Comparison of ENCODE assay signal across 8 mouse cellular contexts in genomic region chr14:19977271-19978024, GRCm38 (mm10). TPM values are rescaled to one million over a fixed set of nuclear protein-coding genes. Genes with fewer than 3 reads are reported as not detected.
DNase-seq lines count a peak whose midpoint lies in the region; ATAC-seq and TF ChIP-seq lines count a peak whose summit lies in the region.

Gng2 (minus strand) TSS chr14:19977627.

- TF ChIP-seq CTCF in spleen, adult 2 months (IDR thresholded peaks at IDR 0.05; ENCODE audit: extremely low read depth, insufficient read depth, insufficient read length, insufficient replicate concordance) = no peak

- H3K36me3 ChIP-seq in spleen, adult 2 months (ENCODE audit: control insufficient read depth, insufficient read depth, low read length) = no peaks in the 10 kb centered on the region
- no peaks in the 10 kb centered on the region for H3K36me3 ChIP-seq in heart, embryonic 12.5 days
- H3K36me3 ChIP-seq in midbrain, embryonic 13.5 days = no peaks in the 10 kb centered on the region

- peak within 1 kb of the TSS; percentile 70 for H3K4me3 ChIP-seq in spleen, adult 2 months (ENCODE audit: extremely low read depth, insufficient read depth, insufficient read length)
- peak within 1 kb of the TSS; percentile 63 for H3K4me3 ChIP-seq in heart, embryonic 12.5 days
- H3K4me3 ChIP-seq in midbrain, embryonic 13.5 days (replicated peaks) = peak within 1 kb of the TSS; percentile 64

- TF ChIP-seq POLR2A in spleen, adult 2 months (IDR thresholded peaks at IDR 0.05; ENCODE audit: low read depth, low read length) = no peak

- H3K27ac ChIP-seq in spleen, adult 2 months (ENCODE audit: insufficient read depth, low read length) = peak within 1 kb of the TSS; percentile 76
- H3K27ac ChIP-seq in heart, embryonic 12.5 days (ENCODE audit: poor library complexity, severe bottlenecking) = peak within 1 kb of the TSS; percentile 30
- H3K27ac ChIP-seq in midbrain, embryonic 13.5 days = peak within 1 kb of the TSS; percentile 98

- H3K4me2 ChIP-seq in heart, embryonic 12.5 days = peak within 1 kb of the TSS; percentile 89
- peak within 1 kb of the TSS; percentile 63 for H3K4me2 ChIP-seq in midbrain, embryonic 13.5 days (replicated peaks)

- H3K9ac ChIP-seq in heart, embryonic 12.5 days = peak within 1 kb of the TSS; percentile 77
- peak within 1 kb of the TSS; percentile 85 for H3K9ac ChIP-seq in midbrain, embryonic 13.5 days (replicated peaks)

- peak; percentile 43 for ATAC-seq in heart, embryonic 12.5 days (ENCODE audit: insufficient number of reproducible peaks, low FRiP score)
- ATAC-seq in midbrain, embryonic 13.5 days = peak; percentile 65

- H3K4me1 ChIP-seq in spleen, adult 2 months (ENCODE audit: control insufficient read depth, insufficient read depth, insufficient read length) = peaks cover 9% of the 10 kb centered on the region
- H3K4me1 ChIP-seq in heart, embryonic 12.5 days (replicated peaks) = peaks cover 20% of the 10 kb centered on the region
- peaks cover 44% of the 10 kb centered on the region for H3K4me1 ChIP-seq in midbrain, embryonic 13.5 days (replicated peaks)

- no peaks in the 10 kb centered on the region for H3K9me3 ChIP-seq in heart, embryonic 12.5 days (replicated peaks)
- no peaks in the 10 kb centered on the region for H3K9me3 ChIP-seq in midbrain, embryonic 13.5 days

- no peaks in the 10 kb centered on the region for H3K27me3 ChIP-seq in spleen, adult 2 months (ENCODE audit: control insufficient read depth, insufficient read depth, low read length)
- no peaks in the 10 kb centered on the region for H3K27me3 ChIP-seq in heart, embryonic 12.5 days (replicated peaks)
- no peaks in the 10 kb centered on the region for H3K27me3 ChIP-seq in midbrain, embryonic 13.5 days

- 52% methylated on average over 15 of the region's 15 CpGs for WGBS in spleen, adult 2 months
- 11% methylated on average over 15 of the region's 15 CpGs for WGBS in heart, embryonic 12.5 days
- 5% methylated on average over 15 of the region's 15 CpGs for WGBS in midbrain, embryonic 13.5 days

- no peak for DNase-seq in adrenal gland, adult 18-20 months (ENCODE audit: low spot score in 2 of 2)
- no peak for DNase-seq in adrenal gland, adult (ENCODE audit: inconsistent age in 2 of 2, low spot score in 1 of 2)
- DNase-seq in spleen, adult 2 months (ENCODE audit: low read depth in 1 of 2, low spot score in 2 of 2) = no peak
- DNase-seq in spleen, postnatal 36 days (ENCODE audit: low spot score in 2 of 2) = no peak
- no peak for DNase-seq in layer of hippocampus, postnatal 14 days (ENCODE audit: low spot score in 2 of 2)
- no peak for DNase-seq in urinary bladder, postnatal 25 days (ENCODE audit: low spot score)

RNA-seq across cellular contexts. Expression of gene Gng2, which starts in this region (rescaled TPM):
- total RNA-seq in adrenal gland, adult 18-20 months (2021) = 10 to 100 TPM; 17.5 to 30.5 TPM
- polyA plus RNA-seq in spleen, adult 2 months (2012; rRNA removed) = 25.1 and 34.7 TPM in 2 replicates
- 31.2 and 37.7 TPM in 2 replicates for polyA plus RNA-seq in heart, embryonic 12.5 days (2016; fragmentation: Nextera tagmentation; extraction: Ambion mirVana)
- total RNA-seq in layer of hippocampus, postnatal 14 days (2021) = 100 to 1,000 TPM; 384 to 437 TPM
- 367 and 370 TPM in 2 replicates for polyA plus RNA-seq in midbrain, embryonic 13.5 days (2015; fragmentation: Nextera tagmentation; extraction: Ambion mirVana)

Comparison
In these comparisons a context has a peak if more than half of its experiments do, and no peak if none do; other contexts are left out.
1. RNA of gene Gng2 (total RNA-seq): 384 to 437 TPM in layer of hippocampus, postnatal 14 days; 17.5 to 30.5 TPM in adrenal gland, adult 18-20 months; every median in the first group is over 10 times any median in the second.
2. H3K27ac ChIP-seq: peak in every context shown above with its lines; median percentile 98 in midbrain, embryonic 13.5 days; 76 in spleen, adult 2 months; 30 in heart, embryonic 12.5 days.
3. Peak in every context shown above with its lines, with median percentiles within 50 percentile points of each other: H3K4me3 ChIP-seq.